Mouse (Mus musculus) lung, postnatal 0 days (tissue): ENCODE measurements at regions not wholly inside any gene's neighbourhood (a gene's known extent, or its start where the extent isn't known, plus 50 kb on each side); places are given as distances from the start of the nearest gene placed in this dataset.

Experiments used
- CTCF ChIP-seq: IDR thresholded peaks from 2 replicates; pipeline ENCODE4 v1.5.1; 2016; ENCODE audit warnings: antibody characterized with exemption, mild to moderate bottlenecking
- EP300 ChIP-seq: IDR thresholded peaks from 2 replicates; pipeline ENCODE4 v1.6.1; 2016; ENCODE audit warnings: antibody characterized with exemption, mild to moderate bottlenecking, control low read depth

DNA sequence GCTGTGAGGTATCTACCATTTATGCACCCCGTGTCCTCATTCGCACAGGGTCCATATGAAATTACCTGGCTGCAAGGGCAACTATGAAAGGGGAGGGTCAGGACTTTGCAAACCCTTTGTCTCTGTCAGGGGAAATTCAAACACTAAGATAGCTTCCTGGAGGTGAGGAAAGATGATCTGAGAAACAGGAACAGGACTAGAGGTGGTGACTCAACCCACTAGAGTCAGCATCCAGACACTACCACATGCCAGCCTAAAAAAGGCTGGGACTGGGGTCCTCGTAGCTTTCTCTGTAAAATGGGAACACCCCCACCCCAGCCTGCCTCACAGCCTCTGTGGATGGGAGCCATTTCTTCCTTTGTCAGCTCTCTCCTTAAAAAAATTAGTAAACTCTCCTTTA lies 164.7 kb downstream of the Maf start:
- no peak for TF ChIP-seq CTCF
- no peak for TF ChIP-seq EP300
